Mouse (Mus musculus) G1E (cell line): ENCODE measurements at regions not wholly inside any gene's neighbourhood (a gene's known extent, or its start where the extent isn't known, plus 50 kb on each side); places are given as distances from the start of the nearest gene placed in this dataset.

Source experiments
- CTCF ChIP-seq: IDR thresholded peaks from 2 replicates; pipeline ENCODE4 v1.5.1; 2012; ENCODE audit warnings: low read depth, low read length, inconsistent platforms, mixed read lengths
- GATA1 ChIP-seq: IDR thresholded peaks from 2 replicates; pipeline ENCODE4 v1.6.1; 2012; ENCODE audit warnings: borderline replicate concordance, low read length, inconsistent platforms, mixed read lengths
- TAL1 ChIP-seq: conservative IDR thresholded peaks from 2 replicates; pipeline ENCODE4 v1.6.1; 2012; ENCODE audit warnings: low read depth, low read length, inconsistent platforms, mixed read lengths

GRCm38 (mm10) chr1:92309883-92310282 lies 114.4 kb upstream of the Hdac4 start:
- TF ChIP-seq CTCF (no peak), GATA1 (no peak), TAL1 (no peak)
